Comparison of ENCODE assay signal across 8 mouse cellular contexts in the genomic region with DNA sequence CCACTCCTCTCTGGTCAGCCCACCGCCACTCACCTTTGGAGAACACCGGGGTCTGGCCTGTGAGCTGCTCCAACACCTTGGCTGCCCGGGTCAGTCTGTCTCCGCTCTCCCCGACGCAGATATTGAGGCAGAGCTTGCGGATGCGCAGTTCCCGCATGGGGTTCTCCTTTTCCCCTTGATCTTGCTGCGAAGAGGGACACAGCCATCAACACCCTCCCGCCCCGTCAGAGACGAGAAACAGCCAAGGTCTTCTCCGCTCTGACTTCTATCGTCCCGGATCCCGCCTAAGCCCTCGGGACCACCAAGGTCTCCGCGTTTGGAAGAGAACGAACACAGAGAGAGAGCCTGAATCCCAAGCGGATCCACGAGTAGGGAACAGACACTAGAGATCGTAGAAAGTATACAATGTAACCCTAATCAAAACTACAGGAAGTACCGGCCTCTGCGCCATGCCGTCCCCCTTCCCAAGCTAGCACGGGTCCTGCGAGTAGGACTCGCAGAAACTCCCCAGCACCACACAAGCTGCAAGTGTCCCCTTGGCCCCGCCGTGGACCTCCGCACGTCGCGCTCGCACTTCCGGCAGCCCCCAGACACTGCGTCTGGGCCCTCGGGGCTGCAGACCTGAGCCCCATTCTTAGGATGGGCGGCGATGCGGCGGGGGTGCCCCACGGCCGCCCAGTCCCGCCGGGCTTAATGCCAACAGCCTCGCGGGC. TPM values are rescaled to one million over a fixed set of nuclear protein-coding genes. Genes with fewer than 3 reads are reported as not detected.
DNase-seq lines count a peak whose midpoint lies in the region; ATAC-seq and TF ChIP-seq lines count a peak whose summit lies in the region.

No protein-coding gene starts in this region.

- H3K9ac ChIP-seq in forebrain, postnatal 0 days: peak overlapping the region; percentile 96
- peak overlapping the region; percentile 92 for H3K9ac ChIP-seq in limb, embryonic 15.5 days

- no peak for TF ChIP-seq POLR2A in small intestine, adult 2 months (IDR thresholded peaks at IDR 0.05; ENCODE audit: low read depth, low read length)

- H3K4me2 ChIP-seq in forebrain, postnatal 0 days (ENCODE audit: low read depth): peak overlapping the region; percentile 79
- H3K4me2 ChIP-seq in limb, embryonic 15.5 days: peak overlapping the region; percentile 73

- H3K36me3 ChIP-seq in forebrain, postnatal 0 days (ENCODE audit: insufficient read depth): peaks cover 33% of the 10 kb centered on the region
- peaks cover 42% of the 10 kb centered on the region for H3K36me3 ChIP-seq in limb, embryonic 15.5 days
- H3K36me3 ChIP-seq in small intestine, adult 2 months (ENCODE audit: control insufficient read depth, insufficient read depth, low read length): peaks cover 30% of the 10 kb centered on the region

- H3K4me1 ChIP-seq in forebrain, postnatal 0 days (ENCODE audit: insufficient read depth): peaks cover 7% of the 10 kb centered on the region; the same call in 1 of the 2 replicates
- peaks cover 36% of the 10 kb centered on the region for H3K4me1 ChIP-seq in limb, embryonic 15.5 days
- H3K4me1 ChIP-seq in small intestine, adult 2 months (ENCODE audit: control insufficient read depth, insufficient read depth, insufficient read length, low read length): peaks cover 4% of the 10 kb centered on the region

- DNase-seq in cerebellum, postnatal 14 days: peak; percentile 12 to 38
- DNase-seq in cerebellum, adult 11 months: no peak
- DNase-seq in ovary, postnatal 14 days (ENCODE audit: low spot score): peak; percentile 27
- DNase-seq in ovary, adult 18-20 months (ENCODE audit: low spot score): no peak
- DNase-seq in forebrain, postnatal 0 days: no peak
- DNase-seq in ovary, postnatal 36 days (ENCODE audit: low spot score): no peak

- peak overlapping the region; percentile 93 for H3K4me3 ChIP-seq in forebrain, postnatal 0 days (ENCODE audit: low read depth, low read length)
- peak overlapping the region; percentile 69 for H3K4me3 ChIP-seq in limb, embryonic 15.5 days
- H3K4me3 ChIP-seq in small intestine, adult 2 months (ENCODE audit: low read depth, low read length): peak overlapping the region; percentile 91

- no peak for TF ChIP-seq CTCF in forebrain, postnatal 0 days (IDR thresholded peaks at IDR 0.05; ENCODE audit: low read depth)
- no peak for TF ChIP-seq CTCF in small intestine, adult 2 months (IDR thresholded peaks at IDR 0.05; ENCODE audit: extremely low read depth, insufficient read length, insufficient replicate concordance, low read depth, low read length)

- ATAC-seq in forebrain, postnatal 0 days: peak; percentile 90
- peak; percentile 74 for ATAC-seq in limb, embryonic 15.5 days (ENCODE audit: insufficient number of reproducible peaks, low FRiP score, low TSS enrichment, low read depth)

- no peaks in the 10 kb centered on the region for H3K27me3 ChIP-seq in forebrain, postnatal 0 days (ENCODE audit: insufficient read depth, low read length)
- no peaks in the 10 kb centered on the region for H3K27me3 ChIP-seq in limb, embryonic 15.5 days
- H3K27me3 ChIP-seq in small intestine, adult 2 months (ENCODE audit: control insufficient read depth, insufficient read depth, low read length): no peaks in the 10 kb centered on the region

- peak overlapping the region; percentile 94 for H3K27ac ChIP-seq in forebrain, postnatal 0 days (ENCODE audit: low read depth, low read length)
- peak overlapping the region; percentile 89 for H3K27ac ChIP-seq in limb, embryonic 15.5 days
- peak overlapping the region; percentile 48 for H3K27ac ChIP-seq in small intestine, adult 2 months (ENCODE audit: insufficient read depth, low read depth, low read length)

- under 1% methylated on average over 46 of the region's 50 CpGs for WGBS in forebrain, postnatal 0 days
- WGBS in limb, embryonic 15.5 days: under 1% methylated on average over 49 of the region's 50 CpGs
- WGBS in small intestine, adult 2 months: under 1% methylated on average over 50 of the region's 50 CpGs

- H3K9me3 ChIP-seq in forebrain, postnatal 0 days (ENCODE audit: low read length): no peaks in the 10 kb centered on the region
- no peaks in the 10 kb centered on the region for H3K9me3 ChIP-seq in limb, embryonic 15.5 days

RNA-seq across cellular contexts. Expression of gene Rpl11, which starts 0.5 kb away (rescaled TPM):
- 872 and 1,141 TPM in 2 replicates for total RNA-seq in forebrain, postnatal 0 days (2014; rRNA removed)
- polyA plus RNA-seq in forebrain, postnatal 0 days (2015; fragmentation: Nextera tagmentation; extraction: Ambion mirVana): 313 and 396 TPM in 2 replicates
- polyA plus RNA-seq in limb, embryonic 15.5 days (2015; fragmentation: Nextera tagmentation; extraction: Ambion mirVana): 425 and 483 TPM in 2 replicates
- 176 and 224 TPM in 2 replicates for polyA plus RNA-seq in small intestine, adult 2 months (2012; rRNA removed)

RNA-seq across cellular contexts. Expression of gene Eloa, which starts 31.1 kb away (rescaled TPM):
- 32.2 and 36.7 TPM in 2 replicates for total RNA-seq in forebrain, postnatal 0 days (2014; rRNA removed)
- 17.2 and 21.3 TPM in 2 replicates for polyA plus RNA-seq in forebrain, postnatal 0 days (2015; fragmentation: Nextera tagmentation; extraction: Ambion mirVana)
- polyA plus RNA-seq in limb, embryonic 15.5 days (2015; fragmentation: Nextera tagmentation; extraction: Ambion mirVana): 47.0 and 47.7 TPM in 2 replicates
- 3.6 and 6.2 TPM in 2 replicates for polyA plus RNA-seq in small intestine, adult 2 months (2012; rRNA removed)

Comparison
In these comparisons a context has a peak if more than half of its experiments do, and no peak if none do; other contexts are left out.
1. DNase-seq: peak in cerebellum, postnatal 14 days (2 of 2) and ovary, postnatal 14 days (single experiment); none in cerebellum, adult 11 months (single experiment), ovary, adult 18-20 months (single experiment), forebrain, postnatal 0 days (single experiment) and ovary, postnatal 36 days (single experiment).
2. Peak in every context shown above with its lines, with median percentiles within 50 percentile points of each other: H3K27ac ChIP-seq and H3K4me3 ChIP-seq.